Mouse (Mus musculus): ENCODE results near the gene Ring1. TPM values are rescaled to one million over a fixed set of nuclear protein-coding genes. Genes with fewer than 3 reads are reported as not detected.

Ring1 gene
- polyA plus RNA-seq, 1 experiment = 52.0 TPM

- no peak for TF ChIP-seq CTCF (IDR thresholded peaks at IDR 0.05; ENCODE audit: extremely low read depth, insufficient read depth, insufficient read length, insufficient replicate concordance)
- no peak for TF ChIP-seq POLR2A (IDR thresholded peaks at IDR 0.05; ENCODE audit: low read depth, low read length)
Observed at GRCm38 (mm10) chr17:34039562-34040450, 15.3 kb upstream of the Ring1 start.

DNA sequence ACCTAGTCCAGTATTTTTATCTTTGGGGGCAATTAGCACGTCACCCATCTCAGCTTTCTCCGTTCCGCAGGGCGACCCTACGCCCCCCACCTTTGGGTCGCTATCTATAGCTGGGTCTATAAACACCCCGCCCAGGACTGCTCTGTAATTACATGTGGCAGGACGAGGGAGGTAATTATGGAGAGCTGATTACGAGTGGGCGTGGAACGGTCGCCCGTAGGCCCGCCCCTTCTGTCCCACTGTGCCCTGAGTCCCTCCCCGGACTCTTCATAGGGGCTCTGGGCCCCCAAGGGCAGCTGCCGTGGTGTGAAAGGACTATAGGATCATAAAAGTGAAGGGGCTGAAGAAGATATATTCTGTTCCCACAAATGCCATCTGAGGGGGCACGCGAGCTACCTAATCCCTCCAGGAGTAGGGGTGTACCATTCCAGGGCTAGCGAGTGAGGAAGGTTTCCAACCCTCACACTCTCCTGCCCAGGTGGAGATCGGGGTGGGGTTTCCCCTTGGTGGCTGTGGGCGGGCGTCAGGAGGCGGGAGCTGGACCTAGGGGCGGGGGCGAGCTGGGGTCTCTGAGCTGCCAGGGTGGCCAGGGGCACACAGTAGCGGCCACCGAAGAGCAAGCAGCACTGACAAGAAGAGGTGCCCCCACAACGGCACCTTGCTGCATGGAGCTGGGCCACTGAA, 14.5 kb upstream of the Ring1 start, which contains the start of gene Col11a2:
TSS of gene Col11a2 (plus strand) at position 560 of the 684 bp plus-strand sequence.
- Histone ChIP-seq H3K27me3 (ENCODE audit: control insufficient read depth, insufficient read depth, low read length) (peaks cover 6% of the 10 kb centered on the region; the same call in 1 of the 2 replicates), H3K4me1 (ENCODE audit: control insufficient read depth, insufficient read depth, insufficient read length) (no peaks in the 10 kb centered on the region), H3K4me3 (ENCODE audit: extremely low read depth, insufficient read depth, insufficient read length) (no peak within 1 kb of the TSS), H3K36me3 (ENCODE audit: control insufficient read depth, insufficient read depth, low read length) (peaks cover 29% of the 10 kb centered on the region), H3K27ac (ENCODE audit: insufficient read depth, low read length) (no peak within 1 kb of the TSS)
- TF ChIP-seq CTCF (IDR thresholded peaks at IDR 0.05; ENCODE audit: extremely low read depth, insufficient read depth, insufficient read length, insufficient replicate concordance) = no peak
- TF ChIP-seq POLR2A (IDR thresholded peaks at IDR 0.05; ENCODE audit: low read depth, low read length) = no peak
- DNase-seq (ENCODE audit: low read depth in 1 of 2, low spot score in 2 of 2) = no peak
- WGBS = 21% methylated on average over 28 of the region's 28 CpGs

More at GRCm38 (mm10) chr17:34039562-34040450, 15.3 kb upstream of the Ring1 start:
- Histone ChIP-seq H3K36me3 (ENCODE audit: control insufficient read depth, insufficient read depth, low read length) (peaks cover 25% of the 10 kb centered on the region), H3K27ac (ENCODE audit: insufficient read depth, low read length) (no peak overlapping the region), H3K4me1 (ENCODE audit: control insufficient read depth, insufficient read depth, insufficient read length) (no peaks in the 10 kb centered on the region), H3K4me3 (ENCODE audit: extremely low read depth, insufficient read depth, insufficient read length) (no peak overlapping the region), H3K27me3 (ENCODE audit: control insufficient read depth, insufficient read depth, low read length) (peaks cover 6% of the 10 kb centered on the region; the same call in 1 of the 2 replicates)
- WGBS = 37% methylated on average over 17 of the region's 17 CpGs
- no peak for DNase-seq (ENCODE audit: low read depth in 1 of 2, low spot score in 2 of 2)

GRCm38 (mm10) chr17:34038440-34038839, 14.0 kb upstream of the Ring1 start:
- 54% methylated on average over 19 of the region's 21 CpGs for WGBS
- Histone ChIP-seq H3K36me3 (ENCODE audit: control insufficient read depth, insufficient read depth, low read length) (peaks cover 31% of the 10 kb centered on the region), H3K27ac (ENCODE audit: insufficient read depth, low read length) (no peak overlapping the region), H3K4me1 (ENCODE audit: control insufficient read depth, insufficient read depth, insufficient read length) (no peaks in the 10 kb centered on the region; the same call in 1 of the 2 replicates), H3K27me3 (ENCODE audit: control insufficient read depth, insufficient read depth, low read length) (peaks cover 6% of the 10 kb centered on the region; the same call in 1 of the 2 replicates), H3K4me3 (ENCODE audit: extremely low read depth, insufficient read depth, insufficient read length) (no peak overlapping the region)
- no peak for DNase-seq (ENCODE audit: low read depth in 1 of 2, low spot score in 2 of 2)
- TF ChIP-seq POLR2A (IDR thresholded peaks at IDR 0.05; ENCODE audit: low read depth, low read length) (no peak), CTCF (IDR thresholded peaks at IDR 0.05; ENCODE audit: extremely low read depth, insufficient read depth, insufficient read length, insufficient replicate concordance) (no peak)

- TF ChIP-seq CTCF (IDR thresholded peaks at IDR 0.05; ENCODE audit: extremely low read depth, insufficient read depth, insufficient read length, insufficient replicate concordance) (no peak), POLR2A (IDR thresholded peaks at IDR 0.05; ENCODE audit: low read depth, low read length) (no peak)
- peaks cover 3% of the 10 kb centered on the region; the same call in 1 of the 2 replicates for H3K4me1 ChIP-seq (ENCODE audit: control insufficient read depth, insufficient read depth, insufficient read length)
Observed at GRCm38 (mm10) chr17:34037241-34037640, 12.8 kb upstream of the Ring1 start.

DNA sequence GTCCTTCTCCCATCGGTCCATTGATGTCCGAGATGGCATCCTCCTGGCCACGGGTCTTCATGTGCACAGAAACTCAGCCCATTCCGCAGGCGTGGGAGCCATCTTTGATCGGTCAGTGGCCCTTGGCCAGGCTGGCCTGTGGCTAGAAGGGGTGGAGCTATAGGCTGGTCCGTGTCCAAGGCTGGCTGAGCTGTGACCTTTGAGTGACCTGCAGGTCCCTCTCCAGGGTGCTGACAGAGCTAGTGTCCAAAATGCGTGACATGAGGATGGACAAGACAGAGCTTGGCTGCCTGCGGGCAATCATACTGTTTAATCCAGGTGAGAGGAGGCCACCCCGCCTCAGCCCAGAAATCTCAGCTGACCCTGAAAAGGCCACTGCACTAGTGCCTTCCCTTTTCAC, 12.2 kb upstream of the Ring1 start:
- TF ChIP-seq CTCF (IDR thresholded peaks at IDR 0.05; ENCODE audit: extremely low read depth, insufficient read depth, insufficient read length, insufficient replicate concordance) = no peak
- TF ChIP-seq POLR2A (IDR thresholded peaks at IDR 0.05; ENCODE audit: low read depth, low read length) = no peak
- H3K4me3 ChIP-seq (ENCODE audit: extremely low read depth, insufficient read depth, insufficient read length) = no peak overlapping the region
- no peak overlapping the region for H3K27ac ChIP-seq (ENCODE audit: insufficient read depth, low read length)
- no peak for DNase-seq (ENCODE audit: low read depth in 1 of 2, low spot score in 2 of 2)
- 94% methylated on average over 10 of the region's 10 CpGs for WGBS
- H3K27me3 ChIP-seq (ENCODE audit: control insufficient read depth, insufficient read depth, low read length) = peaks cover 6% of the 10 kb centered on the region; the same call in 1 of the 2 replicates
- peaks cover 31% of the 10 kb centered on the region for H3K36me3 ChIP-seq (ENCODE audit: control insufficient read depth, insufficient read depth, low read length)
- peaks cover 3% of the 10 kb centered on the region; the same call in 1 of the 2 replicates for H3K4me1 ChIP-seq (ENCODE audit: control insufficient read depth, insufficient read depth, insufficient read length)

More at GRCm38 (mm10) chr17:34037241-34037640, 12.8 kb upstream of the Ring1 start:
- peaks cover 31% of the 10 kb centered on the region for H3K36me3 ChIP-seq (ENCODE audit: control insufficient read depth, insufficient read depth, low read length)
- H3K27me3 ChIP-seq (ENCODE audit: control insufficient read depth, insufficient read depth, low read length) = peaks cover 6% of the 10 kb centered on the region; the same call in 1 of the 2 replicates
- no peak overlapping the region for H3K27ac ChIP-seq (ENCODE audit: insufficient read depth, low read length)
- WGBS = 95% methylated on average over 7 of the region's 7 CpGs
- no peak overlapping the region for H3K4me3 ChIP-seq (ENCODE audit: extremely low read depth, insufficient read depth, insufficient read length)
- no peak for DNase-seq (ENCODE audit: low read depth in 1 of 2, low spot score in 2 of 2)

DNA sequence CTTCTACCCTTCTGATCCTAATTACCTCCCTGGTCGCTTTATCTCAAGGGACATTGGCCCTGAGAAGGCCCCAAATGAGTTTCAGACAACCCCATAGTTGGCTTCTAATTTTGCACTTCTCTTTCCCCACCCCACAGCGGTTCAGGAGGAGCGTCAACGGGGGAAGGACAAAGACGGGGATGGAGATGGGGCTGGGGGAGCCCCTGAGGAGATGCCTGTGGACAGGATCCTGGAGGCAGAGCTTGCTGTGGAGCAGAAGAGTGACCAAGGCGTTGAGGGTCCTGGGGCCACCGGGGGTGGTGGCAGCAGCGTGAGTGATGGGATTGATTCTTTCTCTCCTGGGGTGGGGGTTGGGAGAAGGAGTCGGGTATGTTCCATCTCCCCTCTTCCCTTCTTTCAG, 11.0 kb upstream of the Ring1 start:
- H3K36me3 ChIP-seq (ENCODE audit: control insufficient read depth, insufficient read depth, low read length) = peaks cover 31% of the 10 kb centered on the region
- H3K27ac ChIP-seq (ENCODE audit: insufficient read depth, low read length) = no peak overlapping the region
- peaks cover 9% of the 10 kb centered on the region; the same call in 1 of the 2 replicates for H3K4me1 ChIP-seq (ENCODE audit: control insufficient read depth, insufficient read depth, insufficient read length)
- TF ChIP-seq POLR2A (IDR thresholded peaks at IDR 0.05; ENCODE audit: low read depth, low read length) (no peak), CTCF (IDR thresholded peaks at IDR 0.05; ENCODE audit: extremely low read depth, insufficient read depth, insufficient read length, insufficient replicate concordance) (no peak)
- no peak overlapping the region for H3K4me3 ChIP-seq (ENCODE audit: extremely low read depth, insufficient read depth, insufficient read length)
- no peak for DNase-seq (ENCODE audit: low read depth in 1 of 2, low spot score in 2 of 2)
- WGBS = 95% methylated on average over 9 of the region's 9 CpGs
- peaks cover 6% of the 10 kb centered on the region; the same call in 1 of the 2 replicates for H3K27me3 ChIP-seq (ENCODE audit: control insufficient read depth, insufficient read depth, low read length)

All from spleen, adult 2 months (tissue).